Mouse (Mus musculus) lung, postnatal 0 days (tissue): ENCODE results near the gene Gm28635. TPM values are rescaled to one million over a fixed set of nuclear protein-coding genes. Genes with fewer than 3 reads are reported as not detected.

ENCODE experiments used
- ATAC-seq: fragments of 200-750 bp; cut with Nextera tagmentation; 2 replicates; pipeline ENCODE4 v1.8.0; 2017; ENCODE audit warnings: moderate library complexity
- DNase-seq: peaks from one replicate; pipeline ENCODE4 v3.0.0-alpha.2; 2016; ENCODE audit warnings: low spot score
- H3K27ac ChIP-seq: fragments of 300-500 bp; sonication (generic); 2 replicates; pipeline ENCODE4 v1.5.1; 2014; ENCODE audit warnings: antibody characterized with exemption, mild to moderate bottlenecking, low read length, mixed read lengths
- H3K27me3 ChIP-seq: fragments of 300-500 bp; sonication (generic); replicated peaks from 2 replicates; pipeline ENCODE4 v1.6.1; 2014; ENCODE audit warnings: low read length, mixed read lengths; ENCODE audit not compliant: insufficient read depth
- H3K36me3 ChIP-seq: fragments of 300-500 bp; sonication (generic); 2 replicates; pipeline ENCODE4 v1.6.1; 2014; ENCODE audit warnings: low read length, mixed read lengths; ENCODE audit not compliant: insufficient read depth
- H3K4me1 ChIP-seq: fragments of 300-500 bp; sonication (generic); 2 replicates; pipeline ENCODE4 v1.6.1; 2014; ENCODE audit warnings: antibody characterized with exemption, low read depth, low read length, mixed read lengths; ENCODE audit not compliant: insufficient read depth
- H3K4me2 ChIP-seq: fragments of 300-500 bp; sonication (generic); replicated peaks from 2 replicates; pipeline ENCODE4 v1.6.1; 2014; ENCODE audit warnings: low read depth, mild to moderate bottlenecking, low read length, moderate library complexity, mixed read lengths
- H3K4me3 ChIP-seq: fragments of 300-500 bp; sonication (generic); 2 replicates; pipeline ENCODE4 v1.5.1; 2014; ENCODE audit warnings: low read depth, low read length
- H3K9ac ChIP-seq: fragments of 300-500 bp; sonication (generic); replicated peaks from 2 replicates; pipeline ENCODE4 v1.6.1; 2014; ENCODE audit warnings: low read depth, mild to moderate bottlenecking
- H3K9me3 ChIP-seq: fragments of 300-500 bp; sonication (generic); 2 replicates; pipeline ENCODE4 v1.6.1; 2016; ENCODE audit warnings: low read length, mixed read lengths
- CTCF ChIP-seq: IDR thresholded peaks from 2 replicates; pipeline ENCODE4 v1.5.1; 2016; ENCODE audit warnings: antibody characterized with exemption, mild to moderate bottlenecking
- EP300 ChIP-seq: IDR thresholded peaks from 2 replicates; pipeline ENCODE4 v1.6.1; 2016; ENCODE audit warnings: antibody characterized with exemption, mild to moderate bottlenecking, control low read depth
- WGBS: fragments of 180-500 bp; shearing (Covaris S2); extraction: QIAGEN DNeasy Blood & Tissue Kit; methylation state at CpG from one replicate; pipeline ENCODE4 v1.1.7; 2014; 5-methylcytosine and 5-hydroxymethylcytosine counted together
- polyA plus RNA-seq: library from polyadenylated mRNA; unstranded; fragments of >200 nt; fragmentation: Nextera tagmentation; extraction: Ambion mirVana; gene quantifications from 2 replicates; pipeline ENCODE4 v1.2.1, GENCODE M21; 2015

Gene Gm28635
- polyA plus RNA-seq, 1 experiment from 2014 or later = not detected

- Histone ChIP-seq H3K27ac (peak overlapping the region; percentile 64), H3K9me3 (no peaks in the 10 kb centered on the region), H3K9ac (0 out of 2 replicates have a peak overlapping the region, but pooled peaks have one; percentile 4), H3K36me3 (peaks cover 40% of the 10 kb centered on the region), H3K4me1 (peaks cover 19% of the 10 kb centered on the region), H3K4me3 (no peak overlapping the region), H3K4me2 (no peak overlapping the region), H3K27me3 (no peaks in the 10 kb centered on the region)
- ATAC-seq (0 out of 2 replicates have a peak, but pooled peaks have one; percentile 13), DNase-seq (no peak)
- WGBS = 26% methylated on average over 2 of the region's 2 CpGs
- TF ChIP-seq CTCF (no peak), EP300 (peak; percentile 26; the same call in 1 of the 2 replicates)
Measured at GRCm38 (mm10) chr2:84618914-84619313, 58.9 kb downstream of the Gm28635 start.

- DNase-seq (peak; percentile 80), ATAC-seq (peak; percentile 65)
- H3K9ac ChIP-seq = no peak overlapping the region
- peaks cover 11% of the 10 kb centered on the region; the same call in 1 of the 2 replicates for H3K4me1 ChIP-seq
- no peak overlapping the region for H3K4me2 ChIP-seq
- H3K27ac ChIP-seq = peak overlapping the region; percentile 64; the same call in 1 of the 2 replicates
- H3K4me3 ChIP-seq = no peak overlapping the region
- no peaks in the 10 kb centered on the region for H3K9me3 ChIP-seq
- TF ChIP-seq EP300 (no peak), CTCF (peak; percentile 84)
- 66% methylated on average over 3 of the region's 3 CpGs for WGBS
- peaks cover 49% of the 10 kb centered on the region for H3K36me3 ChIP-seq
- no peaks in the 10 kb centered on the region for H3K27me3 ChIP-seq
Measured at GRCm38 (mm10) chr2:84617637-84618515, 60.0 kb downstream of the Gm28635 start.

- Histone ChIP-seq H3K4me3 (no peak overlapping the region), H3K9me3 (no peaks in the 10 kb centered on the region), H3K36me3 (peaks cover 80% of the 10 kb centered on the region), H3K4me1 (no peaks in the 10 kb centered on the region), H3K27me3 (no peaks in the 10 kb centered on the region), H3K27ac (no peak overlapping the region), H3K4me2 (no peak overlapping the region), H3K9ac (no peak overlapping the region)
- TF ChIP-seq CTCF (no peak), EP300 (no peak)
- 95% methylated on average over 6 of the region's 6 CpGs for WGBS
- DNase-seq (no peak), ATAC-seq (no peak)
Measured at GRCm38 (mm10) chr2:84612764-84613163, 65.1 kb downstream of the Gm28635 start.

DNA sequence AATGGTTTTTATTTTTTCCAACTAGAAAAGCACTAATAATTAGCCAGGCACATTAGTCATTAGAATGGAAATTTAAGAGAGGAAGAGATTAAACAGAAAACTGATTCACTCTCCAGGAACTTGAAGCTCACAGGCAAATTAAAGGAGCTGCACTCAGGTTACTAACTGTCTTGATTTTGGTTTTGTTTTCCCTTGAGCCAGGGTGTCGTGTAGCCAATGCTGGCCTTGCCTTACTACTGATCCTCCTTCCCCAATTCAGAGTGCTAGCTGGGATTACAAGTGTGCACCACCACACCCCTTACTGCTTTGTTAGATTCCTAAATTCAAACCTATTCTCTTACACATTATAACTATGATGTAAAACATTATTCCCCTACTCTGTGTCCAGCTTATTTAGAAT lies 70.0 kb downstream of the Gm28635 start:
- no peaks in the 10 kb centered on the region for H3K27me3 ChIP-seq
- ATAC-seq (no peak), DNase-seq (peak; percentile 3)
- no peaks in the 10 kb centered on the region for H3K9me3 ChIP-seq
- H3K4me2 ChIP-seq = no peak overlapping the region
- TF ChIP-seq CTCF = no peak
- no peak for TF ChIP-seq EP300
- H3K27ac ChIP-seq = no peak overlapping the region
- H3K9ac ChIP-seq = no peak overlapping the region
- 89% methylated on average over 1 of the region's 1 CpGs for WGBS
- H3K4me1 ChIP-seq = no peaks in the 10 kb centered on the region
- no peak overlapping the region for H3K4me3 ChIP-seq
- peaks cover 66% of the 10 kb centered on the region for H3K36me3 ChIP-seq

DNA sequence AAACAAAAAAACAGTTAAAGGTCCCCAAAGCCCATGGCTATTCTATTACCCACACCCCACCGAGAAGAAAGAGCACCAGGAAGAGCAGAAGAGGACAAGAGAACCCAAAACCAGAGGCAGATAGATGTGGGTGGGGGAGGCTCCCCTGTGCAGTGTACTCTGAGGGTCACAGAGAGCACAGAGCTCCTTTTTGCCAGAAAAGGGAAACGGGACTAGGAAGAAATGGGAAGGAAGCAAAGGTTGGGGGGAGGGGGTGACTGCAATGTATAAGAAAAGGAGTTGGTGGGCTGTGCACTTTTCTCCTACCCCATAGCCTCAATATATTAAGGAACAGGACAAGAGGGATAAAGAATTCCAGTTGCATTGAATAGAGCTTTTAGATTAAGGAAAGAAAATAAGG lies 76.9 kb downstream of the Gm28635 start:
- no peak overlapping the region for H3K9ac ChIP-seq
- DNase-seq (no peak), ATAC-seq (no peak)
- 59% methylated on average over 2 of the region's 2 CpGs for WGBS
- no peaks in the 10 kb centered on the region for H3K27me3 ChIP-seq
- H3K9me3 ChIP-seq = no peaks in the 10 kb centered on the region
- TF ChIP-seq EP300 (no peak), CTCF (no peak)
- no peak overlapping the region for H3K27ac ChIP-seq
- peaks cover 25% of the 10 kb centered on the region; the same call in 1 of the 2 replicates for H3K36me3 ChIP-seq
- 0 out of 2 replicates have a peak, but pooled peaks cover 2% of the 10 kb centered on the region for H3K4me1 ChIP-seq
- H3K4me2 ChIP-seq = no peak overlapping the region
- H3K4me3 ChIP-seq = no peak overlapping the region

DNA sequence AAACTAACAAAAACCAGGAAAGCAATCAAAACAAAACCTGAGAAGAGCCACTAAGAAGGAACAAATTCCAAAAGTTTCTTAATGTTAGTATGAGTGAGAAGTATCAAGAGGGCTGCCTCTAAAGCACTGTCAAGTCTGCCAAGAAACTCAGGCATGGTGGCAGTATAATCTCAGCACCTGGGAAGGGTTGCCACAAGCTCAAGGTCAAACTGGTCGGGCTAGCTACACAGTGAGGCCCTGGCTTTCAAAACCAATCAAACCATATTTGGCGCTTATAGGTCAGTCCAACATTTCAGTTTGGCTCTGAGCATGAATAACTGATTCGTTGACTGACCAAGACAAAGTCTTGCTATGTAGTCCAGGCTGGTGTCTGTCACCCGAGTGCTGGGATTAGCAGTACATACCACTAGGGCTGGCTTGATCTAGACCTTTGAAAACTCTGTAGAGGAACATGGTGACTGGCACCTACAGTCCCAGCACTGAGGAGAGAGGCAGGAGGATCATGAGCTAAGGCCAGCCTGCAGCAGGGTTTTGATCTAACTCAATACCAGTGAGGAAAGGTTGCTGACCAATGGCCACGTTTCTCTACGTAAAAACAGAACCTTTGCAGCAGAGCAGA lies 78.5 kb downstream of the Gm28635 start:
- Histone ChIP-seq H3K9ac (no peak overlapping the region), H3K9me3 (no peaks in the 10 kb centered on the region), H3K4me1 (0 out of 2 replicates have a peak, but pooled peaks cover 2% of the 10 kb centered on the region), H3K27me3 (no peaks in the 10 kb centered on the region), H3K36me3 (peaks cover 25% of the 10 kb centered on the region; the same call in 1 of the 2 replicates), H3K4me2 (no peak overlapping the region), H3K4me3 (no peak overlapping the region), H3K27ac (no peak overlapping the region)
- no peak for DNase-seq
- 85% methylated on average over 6 of the region's 6 CpGs for WGBS
- no peak; the same call in 1 of the 2 replicates for ATAC-seq
- TF ChIP-seq EP300 (no peak), CTCF (no peak)
